Mouse (Mus musculus) embryonic facial prominence, embryonic 15.5 days (tissue): Measurements from ENCODE around the gene Rab1b. TPM values are rescaled to one million over a fixed set of nuclear protein-coding genes. Genes with fewer than 3 reads are reported as not detected.
"Not testable (repeated sequence)": the region's sequence is repeated elsewhere in the genome, so short reads cannot be mapped to it uniquely, and the experiment has no call there.

Experiments
- ATAC-seq: fragments of 200-750 bp; cut with Nextera tagmentation; 2 replicates; pipeline ENCODE4 v1.8.0; 2017; ENCODE audit warnings: low read depth, moderate TSS enrichment; ENCODE audit not compliant: insufficient number of reproducible peaks, low FRiP score, low TSS enrichment
- H3K27ac ChIP-seq: fragments of 300-500 bp; sonication (generic); replicated peaks from 2 replicates; pipeline ENCODE4 v1.5.1; 2015; ENCODE audit warnings: mild to moderate bottlenecking, inconsistent platforms
- H3K27me3 ChIP-seq: fragments of 300-500 bp; sonication (generic); 2 replicates; pipeline ENCODE4 v1.6.1; 2015; ENCODE audit warnings: inconsistent platforms
- H3K36me3 ChIP-seq: fragments of 300-500 bp; sonication (generic); 2 replicates; pipeline ENCODE4 v1.6.1; 2015; ENCODE audit warnings: mild to moderate bottlenecking, inconsistent platforms
- H3K4me1 ChIP-seq: fragments of 300-500 bp; sonication (generic); 2 replicates; pipeline ENCODE4 v1.6.1; 2015; ENCODE audit warnings: inconsistent platforms
- H3K4me2 ChIP-seq: fragments of 300-500 bp; sonication (generic); replicated peaks from 2 replicates; pipeline ENCODE4 v1.6.1; 2015; ENCODE audit warnings: mild to moderate bottlenecking, inconsistent platforms
- H3K4me3 ChIP-seq: fragments of 300-500 bp; sonication (generic); replicated peaks from 2 replicates; pipeline ENCODE4 v1.5.1; 2015; ENCODE audit warnings: mild to moderate bottlenecking, inconsistent platforms
- H3K9ac ChIP-seq: fragments of 300-500 bp; sonication (generic); 2 replicates; pipeline ENCODE4 v1.6.1; 2015; ENCODE audit warnings: inconsistent platforms
- H3K9me3 ChIP-seq: fragments of 300-500 bp; sonication (generic); replicated peaks from 2 replicates; pipeline ENCODE4 v1.6.1; 2016; ENCODE audit warnings: inconsistent platforms
- WGBS: fragments of 180-500 bp; shearing (Covaris S2); methylation state at CpG from one replicate; pipeline ENCODE4 v1.1.7; 2015; 5-methylcytosine and 5-hydroxymethylcytosine counted together
- polyA plus RNA-seq: library from polyadenylated mRNA; unstranded; fragments of >200 nt; fragmentation: Nextera tagmentation; extraction: Ambion mirVana; gene quantifications from 2 replicates; pipeline ENCODE4 v1.2.1, GENCODE M21; 2015

The Rab1b gene
- polyA plus RNA-seq, 1 experiment from 2014 or later = 270 TPM

GRCm38 (mm10) chr19:5095887-5096474 lies 10.9 kb downstream of the Rab1b start:
- 0 out of 2 replicates have a peak overlapping the region, but pooled peaks have one; percentile 99 for H3K4me2 ChIP-seq
- H3K27me3 ChIP-seq = no peaks in the 10 kb centered on the region
- no peaks in the 10 kb centered on the region for H3K9me3 ChIP-seq
- H3K27ac ChIP-seq = no peak overlapping the region; the same call in 1 of the 2 replicates
- H3K36me3 ChIP-seq = peaks cover 45% of the 10 kb centered on the region
- no peak overlapping the region for H3K4me3 ChIP-seq
- H3K9ac ChIP-seq = no peak overlapping the region
- WGBS = 14% methylated on average over 9 of the region's 9 CpGs
- no peak for ATAC-seq
- H3K4me1 ChIP-seq = peaks cover 65% of the 10 kb centered on the region

- Histone ChIP-seq H3K9me3 (no peaks in the 10 kb centered on the region), H3K36me3 (peaks cover 44% of the 10 kb centered on the region), H3K4me1 (peaks cover 65% of the 10 kb centered on the region), H3K9ac (no peak overlapping the region), H3K4me2 (peak overlapping the region; percentile 29; the same call in 1 of the 2 replicates), H3K4me3 (no peak overlapping the region; the same call in 1 of the 2 replicates), H3K27ac (no peak overlapping the region), H3K27me3 (no peaks in the 10 kb centered on the region)
- ATAC-seq = no peak
- WGBS = 40% methylated on average over 11 of the region's 11 CpGs
These were observed 12.0 kb downstream of the Rab1b start for GRCm38 (mm10) chr19:5094746-5095417.

GRCm38 (mm10) chr19:5094243-5094632 lies 12.6 kb downstream of the Rab1b start:
- Histone ChIP-seq H3K36me3 (peaks cover 43% of the 10 kb centered on the region), H3K9ac (no peak overlapping the region), H3K9me3 (no peaks in the 10 kb centered on the region), H3K4me1 (peaks cover 61% of the 10 kb centered on the region), H3K4me2 (peak overlapping the region; percentile 29; the same call in 1 of the 2 replicates), H3K4me3 (no peak overlapping the region; the same call in 1 of the 2 replicates), H3K27ac (no peak overlapping the region), H3K27me3 (no peaks in the 10 kb centered on the region)
- under 1% methylated on average over 21 of the region's 21 CpGs for WGBS
- ATAC-seq = peak; percentile 43; the same call in 1 of the 2 replicates

GRCm38 (mm10) chr19:5093481-5094242 lies 13.2 kb downstream of the Rab1b start:
- H3K4me3 ChIP-seq = no peak overlapping the region; the same call in 1 of the 2 replicates
- H3K4me1 ChIP-seq = peaks cover 59% of the 10 kb centered on the region
- ATAC-seq = no peak
- peaks cover 43% of the 10 kb centered on the region for H3K36me3 ChIP-seq
- H3K9me3 ChIP-seq = no peaks in the 10 kb centered on the region
- H3K4me2 ChIP-seq = no peak overlapping the region
- 71% methylated on average over 12 of the region's 12 CpGs for WGBS
- no peak overlapping the region for H3K9ac ChIP-seq
- H3K27ac ChIP-seq = no peak overlapping the region
- no peaks in the 10 kb centered on the region for H3K27me3 ChIP-seq

GRCm38 (mm10) chr19:5092083-5092482 lies 14.8 kb downstream of the Rab1b start:
- 92% methylated on average over 10 of the region's 10 CpGs for WGBS
- Histone ChIP-seq H3K27me3 (no peaks in the 10 kb centered on the region), H3K4me1 (peaks cover 50% of the 10 kb centered on the region), H3K27ac (no peak overlapping the region), H3K4me2 (no peak overlapping the region), H3K9me3 (no peaks in the 10 kb centered on the region), H3K4me3 (no peak overlapping the region; the same call in 1 of the 2 replicates), H3K36me3 (peaks cover 43% of the 10 kb centered on the region), H3K9ac (no peak overlapping the region)
- ATAC-seq = no peak

- Histone ChIP-seq H3K27ac (no peak overlapping the region), H3K4me2 (peak overlapping the region; percentile 55), H3K36me3 (peaks cover 43% of the 10 kb centered on the region), H3K9ac (no peak overlapping the region), H3K27me3 (peaks cover 23% of the 10 kb centered on the region), H3K4me1 (peaks cover 37% of the 10 kb centered on the region), H3K4me3 (peak overlapping the region; percentile 78), H3K9me3 (no peaks in the 10 kb centered on the region)
- no peak for ATAC-seq
- 89% methylated on average over 4 of the region's 4 CpGs for WGBS
These were observed 17.5 kb downstream of the Rab1b start for GRCm38 (mm10) chr19:5089324-5089723.

GRCm38 (mm10) chr19:5087884-5088728 lies 18.8 kb downstream of the Rab1b start, which contains the start of gene Yif1a:
Yif1a (plus strand) TSS chr19:5088538.
- peak; percentile 91 for ATAC-seq
- H3K9ac ChIP-seq = peak within 1 kb of the TSS; percentile 57
- H3K9me3 ChIP-seq = no peaks in the 10 kb centered on the region
- peaks cover 35% of the 10 kb centered on the region for H3K27me3 ChIP-seq
- H3K36me3 ChIP-seq = peaks cover 33% of the 10 kb centered on the region
- H3K4me3 ChIP-seq = peak within 1 kb of the TSS; percentile 78
- peak within 1 kb of the TSS; percentile 55 for H3K4me2 ChIP-seq
- under 1% methylated on average over 58 of the region's 58 CpGs for WGBS
- H3K4me1 ChIP-seq = peaks cover 27% of the 10 kb centered on the region
- peak within 1 kb of the TSS; percentile 87 for H3K27ac ChIP-seq

- not testable (repeated sequence) for H3K4me2 ChIP-seq, H3K27ac ChIP-seq, H3K9ac ChIP-seq, H3K4me3 ChIP-seq, ATAC-seq, H3K9me3 ChIP-seq
- Histone ChIP-seq H3K4me1 (peaks cover 27% of the 10 kb centered on the region), H3K27me3 (peaks cover 51% of the 10 kb centered on the region), H3K36me3 (peaks cover 17% of the 10 kb centered on the region)
- 57% methylated on average over 4 of the region's 4 CpGs for WGBS
These were observed 20.3 kb downstream of the Rab1b start for GRCm38 (mm10) chr19:5086533-5086932.

- Histone ChIP-seq H3K9ac (0 out of 2 replicates have a peak within 1 kb of the TSS, but pooled peaks have one; percentile 18), H3K27me3 (peaks cover 62% of the 10 kb centered on the region), H3K9me3 (no peaks in the 10 kb centered on the region), H3K4me2 (peak within 1 kb of the TSS; percentile 91), H3K4me3 (peak within 1 kb of the TSS; percentile 49), H3K27ac (no peak within 1 kb of the TSS), H3K36me3 (peaks cover 5% of the 10 kb centered on the region; the same call in 1 of the 2 replicates), H3K4me1 (peaks cover 27% of the 10 kb centered on the region)
- ATAC-seq = no peak
- WGBS = under 1% methylated on average over 62 of the region's 69 CpGs
These were observed 21.6 kb downstream of the Rab1b start, which contains the start of gene Tmem151a for GRCm38 (mm10) chr19:5085145-5085863. Tmem151a (minus strand) TSS chr19:5085531.

- no peak overlapping the region for H3K9ac ChIP-seq
- no peak for ATAC-seq
These were observed 22.1 kb downstream of the Rab1b start for GRCm38 (mm10) chr19:5084834-5085144.

More at GRCm38 (mm10) chr19:5084834-5085144, 22.1 kb downstream of the Rab1b start:
- Histone ChIP-seq H3K27ac (no peak overlapping the region), H3K27me3 (peaks cover 65% of the 10 kb centered on the region), H3K4me1 (peaks cover 27% of the 10 kb centered on the region), H3K4me2 (peak overlapping the region; percentile 91), H3K9me3 (no peaks in the 10 kb centered on the region), H3K4me3 (peak overlapping the region; percentile 49), H3K36me3 (peaks cover 2% of the 10 kb centered on the region; the same call in 1 of the 2 replicates)
- 9% methylated on average over 15 of the region's 15 CpGs for WGBS
